Mouse (Mus musculus) hindbrain, embryonic 10.5 days (tissue): ENCODE data around the gene Sgsm1. TPM values are rescaled to one million over a fixed set of nuclear protein-coding genes. Genes with fewer than 3 reads are reported as not detected.
A peak's percentile ranks its signal among the peaks of the same experiment; 100 is the strongest.

Experiments used
- DNase-seq: peaks from one replicate; pipeline ENCODE4 v3.0.0-alpha.2; 2017; ENCODE audit warnings: low spot score
- H3K27ac ChIP-seq: fragments of 300-500 bp; sonication (generic); 2 replicates; pipeline ENCODE4 v1.5.1; 2016; ENCODE audit warnings: mild to moderate bottlenecking, moderate library complexity
- H3K27me3 ChIP-seq: fragments of 300-500 bp; sonication (generic); 2 replicates; pipeline ENCODE4 v1.6.1; 2016; ENCODE audit warnings: mild to moderate bottlenecking; ENCODE audit not compliant: poor library complexity, insufficient read depth, severe bottlenecking
- H3K36me3 ChIP-seq: fragments of 300-500 bp; sonication (generic); 2 replicates; pipeline ENCODE4 v1.6.1; 2016; ENCODE audit warnings: mild to moderate bottlenecking, moderate library complexity
- H3K4me1 ChIP-seq: fragments of 300-500 bp; sonication (generic); replicated peaks from 2 replicates; pipeline ENCODE4 v1.6.1; 2016; ENCODE audit warnings: mild to moderate bottlenecking
- H3K4me3 ChIP-seq: fragments of 300-500 bp; sonication (generic); 2 replicates; pipeline ENCODE4 v1.5.1; 2016; ENCODE audit warnings: mild to moderate bottlenecking, moderate library complexity
- H3K9me3 ChIP-seq: fragments of 300-500 bp; sonication (generic); 2 replicates; pipeline ENCODE4 v1.6.1; 2016; ENCODE audit warnings: mild to moderate bottlenecking, moderate library complexity
- WGBS: fragments of 180-500 bp; shearing (Covaris S2); methylation state at CpG from one replicate; pipeline ENCODE4 v1.1.7; 2016; 5-methylcytosine and 5-hydroxymethylcytosine counted together
- polyA plus RNA-seq: library from polyadenylated mRNA; unstranded; fragments of >200 nt; fragmentation: Nextera tagmentation; extraction: Ambion mirVana; gene quantifications from 2 replicates; pipeline ENCODE4 v1.2.1, GENCODE M21; 2016

Sgsm1 gene
- polyA plus RNA-seq, 1 experiment from 2014 or later: 17.5 TPM

DNA sequence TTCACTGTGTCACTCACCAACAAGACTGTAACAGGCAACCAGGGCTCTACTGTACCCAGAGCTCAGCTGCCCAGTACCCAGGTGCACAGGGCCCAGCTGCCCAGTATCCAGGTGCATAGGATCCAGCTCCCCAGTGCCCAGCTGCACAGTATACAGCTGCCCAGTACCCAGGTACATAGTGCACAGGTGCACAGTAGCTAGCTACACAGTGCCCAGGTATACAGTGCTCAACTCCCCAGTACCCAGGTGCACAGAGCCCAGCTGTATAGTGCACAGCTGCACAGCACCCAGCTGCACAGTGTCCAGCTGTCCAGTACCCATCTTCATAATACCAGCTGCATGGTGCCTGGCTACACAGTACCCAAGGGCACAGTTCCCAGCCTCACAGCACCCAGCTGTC is 42.3 kb downstream of the Sgsm1 start:
- peaks cover 10% of the 10 kb centered on the region; the same call in 1 of the 2 replicates for H3K9me3 ChIP-seq
- H3K4me1 ChIP-seq: peaks cover 6% of the 10 kb centered on the region; the same call in 1 of the 2 replicates
- no peak for DNase-seq
- H3K36me3 ChIP-seq: peaks cover 59% of the 10 kb centered on the region
- no peak overlapping the region for H3K27ac ChIP-seq
- no peak overlapping the region for H3K4me3 ChIP-seq
- no peaks in the 10 kb centered on the region for H3K27me3 ChIP-seq

DNA sequence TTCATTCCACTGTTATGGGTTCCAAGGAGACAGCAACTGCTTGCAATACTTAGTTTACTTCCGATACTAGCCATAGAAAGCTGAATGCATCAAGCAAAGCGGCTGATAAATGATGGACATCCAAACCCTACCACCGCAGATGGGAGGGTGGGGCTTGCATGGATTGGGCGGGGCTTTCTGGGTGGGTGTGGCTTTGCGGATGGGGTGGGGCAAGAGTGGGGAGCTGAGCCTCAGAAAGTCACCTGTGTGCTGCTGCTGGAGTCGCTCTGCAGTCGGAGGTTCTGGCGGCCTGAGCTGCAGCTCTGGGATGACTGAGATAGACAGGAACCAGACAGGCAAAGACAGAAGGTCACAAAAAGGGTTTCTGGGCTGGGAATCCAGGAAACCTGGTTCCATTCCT is 44.9 kb downstream of the Sgsm1 start:
- H3K9me3 ChIP-seq: peaks cover 10% of the 10 kb centered on the region; the same call in 1 of the 2 replicates
- no peak overlapping the region for H3K27ac ChIP-seq
- 86% methylated on average over 8 of the region's 8 CpGs for WGBS

GRCm38 (mm10) chr5:113250806-113251205 is 59.8 kb downstream of the Sgsm1 start:
- no peaks in the 10 kb centered on the region for H3K4me1 ChIP-seq
- no peak overlapping the region for H3K27ac ChIP-seq
- 97% methylated on average over 11 of the region's 11 CpGs for WGBS
- no peak for DNase-seq
- H3K9me3 ChIP-seq: no peaks in the 10 kb centered on the region
- H3K36me3 ChIP-seq: peaks cover 52% of the 10 kb centered on the region
- H3K27me3 ChIP-seq: no peaks in the 10 kb centered on the region
- no peak overlapping the region for H3K4me3 ChIP-seq

More for the DNA sequence above, 44.9 kb downstream of the Sgsm1 start:
- Histone ChIP-seq H3K4me3 (no peak overlapping the region), H3K36me3 (peaks cover 62% of the 10 kb centered on the region), H3K4me1 (peaks cover 6% of the 10 kb centered on the region; the same call in 1 of the 2 replicates), H3K27me3 (no peaks in the 10 kb centered on the region)
- no peak for DNase-seq

- 89% methylated on average over 8 of the region's 8 CpGs for WGBS
- H3K9me3 ChIP-seq: no peaks in the 10 kb centered on the region
- DNase-seq: no peak
- no peaks in the 10 kb centered on the region for H3K27me3 ChIP-seq
- H3K4me1 ChIP-seq: no peaks in the 10 kb centered on the region; the same call in 1 of the 2 replicates
- H3K27ac ChIP-seq: no peak overlapping the region
- H3K36me3 ChIP-seq: peaks cover 46% of the 10 kb centered on the region
- no peak overlapping the region for H3K4me3 ChIP-seq
Measured at GRCm38 (mm10) chr5:113249263-113249930, 61.2 kb downstream of the Sgsm1 start.

- DNase-seq: no peak
- H3K27me3 ChIP-seq: no peaks in the 10 kb centered on the region
- 82% methylated on average over 5 of the region's 5 CpGs for WGBS
- no peak overlapping the region for H3K4me3 ChIP-seq
- H3K4me1 ChIP-seq: peaks cover 27% of the 10 kb centered on the region
- H3K36me3 ChIP-seq: no peaks in the 10 kb centered on the region
- H3K9me3 ChIP-seq: no peaks in the 10 kb centered on the region
- H3K27ac ChIP-seq: 0 out of 2 replicates have a peak overlapping the region, but pooled peaks have one; percentile 1
Measured at GRCm38 (mm10) chr5:113230196-113230595, 80.4 kb downstream of the Sgsm1 start.

GRCm38 (mm10) chr5:113226632-113227102 is 83.9 kb downstream of the Sgsm1 start, which contains the start of gene Tmem211:
Gene Tmem211, plus strand, starts transcription at chr5:113226909.
- Histone ChIP-seq H3K27ac (peak within 1 kb of the TSS; percentile 80), H3K4me3 (peak within 1 kb of the TSS; percentile 39), H3K4me1 (peaks cover 36% of the 10 kb centered on the region), H3K36me3 (no peaks in the 10 kb centered on the region), H3K27me3 (no peaks in the 10 kb centered on the region), H3K9me3 (no peaks in the 10 kb centered on the region)
- WGBS: under 1% methylated on average over 13 of the region's 13 CpGs
- peak; percentile 90 for DNase-seq

GRCm38 (mm10) chr5:113225686-113226435 is 84.7 kb downstream of the Sgsm1 start:
- 12% methylated on average over 25 of the region's 25 CpGs for WGBS
- no peaks in the 10 kb centered on the region for H3K27me3 ChIP-seq
- H3K9me3 ChIP-seq: no peaks in the 10 kb centered on the region
- DNase-seq: peak; percentile 61
- peaks cover 37% of the 10 kb centered on the region for H3K4me1 ChIP-seq
- H3K27ac ChIP-seq: peak overlapping the region; percentile 80
- H3K4me3 ChIP-seq: peak overlapping the region; percentile 39
- no peaks in the 10 kb centered on the region for H3K36me3 ChIP-seq

GRCm38 (mm10) chr5:113225271-113225670 is 85.3 kb downstream of the Sgsm1 start:
- H3K4me1 ChIP-seq: peaks cover 43% of the 10 kb centered on the region
- peak overlapping the region; percentile 80 for H3K27ac ChIP-seq
- no peaks in the 10 kb centered on the region for H3K9me3 ChIP-seq
- H3K36me3 ChIP-seq: no peaks in the 10 kb centered on the region
- H3K27me3 ChIP-seq: peaks cover 2% of the 10 kb centered on the region; the same call in 1 of the 2 replicates
- peak; percentile 69 for DNase-seq
- peak overlapping the region; percentile 39 for H3K4me3 ChIP-seq
- 24% methylated on average over 10 of the region's 10 CpGs for WGBS

- H3K27ac ChIP-seq: peak overlapping the region; percentile 80; the same call in 1 of the 2 replicates
- H3K4me3 ChIP-seq: no peak overlapping the region
- 62% methylated on average over 4 of the region's 4 CpGs for WGBS
- H3K4me1 ChIP-seq: peaks cover 55% of the 10 kb centered on the region
- no peak for DNase-seq
- H3K9me3 ChIP-seq: no peaks in the 10 kb centered on the region
- peaks cover 8% of the 10 kb centered on the region; the same call in 1 of the 2 replicates for H3K27me3 ChIP-seq
- no peaks in the 10 kb centered on the region for H3K36me3 ChIP-seq
Measured at GRCm38 (mm10) chr5:113223888-113224287, 86.7 kb downstream of the Sgsm1 start.

DNA sequence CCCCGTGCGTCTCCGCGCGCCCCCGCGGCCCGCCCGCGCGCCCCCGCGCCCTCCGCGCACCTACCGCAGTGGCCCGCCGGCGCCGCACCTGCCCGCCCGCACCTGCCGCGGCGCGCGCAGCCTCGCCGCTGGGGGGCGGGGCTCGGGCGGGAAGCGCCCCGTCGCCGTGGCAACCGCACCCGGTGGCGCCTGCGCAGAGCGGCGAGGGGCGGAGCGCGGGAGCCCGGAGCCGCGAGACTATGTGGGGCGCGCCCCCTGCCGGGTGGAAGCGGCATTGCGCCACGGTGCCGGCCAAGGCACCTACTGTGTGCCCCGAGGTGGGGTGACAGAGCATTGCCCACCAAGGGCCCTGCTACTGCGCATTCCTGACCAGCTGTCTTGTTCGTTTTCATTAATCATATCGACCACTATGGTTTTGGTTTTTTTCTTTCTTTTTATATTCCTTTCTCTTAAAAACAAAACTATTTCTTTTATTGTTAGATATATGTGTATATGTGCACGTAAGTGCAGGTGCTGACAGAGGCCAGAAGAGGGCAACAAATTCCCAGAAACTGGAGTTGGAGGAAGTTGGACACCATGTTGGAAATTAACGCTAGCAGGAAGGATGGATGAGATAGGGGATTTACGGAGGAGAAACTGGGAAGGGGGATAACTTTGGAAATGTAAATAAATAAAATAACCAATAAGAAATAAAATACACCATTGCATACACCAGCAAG is 89.3 kb downstream of the Sgsm1 start, which contains the start of gene 2900026A02Rik:
Gene 2900026A02Rik (minus strand): TSS at position 90 of the 719 bp plus-strand sequence.
- peak within 1 kb of the TSS; percentile 88 for H3K27ac ChIP-seq
- H3K36me3 ChIP-seq: no peaks in the 10 kb centered on the region
- H3K4me1 ChIP-seq: peaks cover 52% of the 10 kb centered on the region
- WGBS: 11% methylated on average over 62 of the region's 62 CpGs
- peak within 1 kb of the TSS; percentile 76 for H3K4me3 ChIP-seq
- H3K9me3 ChIP-seq: no peaks in the 10 kb centered on the region
- peak; percentile 68 for DNase-seq
- H3K27me3 ChIP-seq: peaks cover 8% of the 10 kb centered on the region; the same call in 1 of the 2 replicates

- Histone ChIP-seq H3K4me1 (peaks cover 46% of the 10 kb centered on the region), H3K36me3 (no peaks in the 10 kb centered on the region), H3K27me3 (peaks cover 8% of the 10 kb centered on the region; the same call in 1 of the 2 replicates), H3K27ac (peak overlapping the region; percentile 88), H3K4me3 (peak overlapping the region; percentile 76), H3K9me3 (no peaks in the 10 kb centered on the region)
- 2% methylated on average over 64 of the region's 64 CpGs for WGBS
- DNase-seq: peak; percentile 53
Measured at GRCm38 (mm10) chr5:113220383-113221146, 90.0 kb downstream of the Sgsm1 start.

DNA sequence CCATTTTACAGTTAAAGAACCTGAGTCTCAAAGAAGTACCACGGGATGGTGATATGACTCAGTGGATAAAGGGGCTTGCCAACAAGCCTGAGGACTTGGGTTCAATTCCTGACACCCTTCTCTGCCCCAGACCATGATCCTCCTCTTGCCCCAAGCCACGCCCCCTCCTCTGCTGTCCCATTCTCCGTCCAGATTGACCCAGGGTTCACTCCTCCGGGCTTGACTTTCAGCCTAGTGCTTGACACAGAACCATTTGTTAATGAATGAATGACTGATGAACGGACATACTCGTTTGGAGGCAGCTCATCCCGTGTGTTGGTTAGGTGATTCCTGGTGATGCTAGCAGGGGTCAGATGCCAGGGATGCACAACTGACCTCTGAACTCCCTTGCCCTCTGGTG is 90.7 kb downstream of the Sgsm1 start:
- peak overlapping the region; percentile 76; the same call in 1 of the 2 replicates for H3K4me3 ChIP-seq
- peaks cover 39% of the 10 kb centered on the region for H3K4me1 ChIP-seq
- 61% methylated on average over 7 of the region's 7 CpGs for WGBS
- peak overlapping the region; percentile 88; the same call in 1 of the 2 replicates for H3K27ac ChIP-seq
- H3K9me3 ChIP-seq: no peaks in the 10 kb centered on the region
- no peak for DNase-seq
- H3K36me3 ChIP-seq: no peaks in the 10 kb centered on the region
- H3K27me3 ChIP-seq: peaks cover 8% of the 10 kb centered on the region; the same call in 1 of the 2 replicates
